Mouse (Mus musculus) spleen, adult 18-20 months (tissue): ENCODE data around the gene Ybx2.
"Not testable (repeated sequence)": the region's sequence is repeated elsewhere in the genome, so short reads cannot be mapped to it uniquely, and the experiment has no call there.

Source experiments
- DNase-seq, 2 experiments: peaks; one replicate each; pipeline ENCODE4 v3.0.0; 2022; ENCODE audit warnings: mixed read lengths in 2 of 2

The Ybx2 gene

GRCm38 (mm10) chr11:69936714-69937347 is 1.2 kb downstream of the Ybx2 start:
- no peak for DNase-seq

DNA sequence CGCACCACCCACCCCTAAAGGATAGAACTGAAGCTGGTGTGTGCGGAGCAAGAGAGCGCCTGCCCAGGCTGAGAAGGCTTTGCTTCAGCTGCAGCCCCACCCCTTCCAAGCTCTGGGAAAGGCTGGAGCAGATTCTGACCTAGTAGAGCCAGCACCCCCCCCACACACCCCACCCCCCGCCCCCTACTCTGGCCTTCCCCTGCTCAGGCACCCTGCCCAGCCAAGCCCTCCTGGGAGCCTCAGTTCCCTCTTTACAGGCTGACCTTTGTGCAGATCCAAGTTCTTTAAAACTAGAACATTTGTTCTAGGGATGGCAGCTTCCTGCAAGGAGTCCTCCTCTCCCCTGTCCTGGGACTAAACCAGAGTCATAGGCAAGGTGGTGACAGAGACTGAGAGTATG is 1.8 kb downstream of the Ybx2 start:
- DNase-seq: no peak

DNA sequence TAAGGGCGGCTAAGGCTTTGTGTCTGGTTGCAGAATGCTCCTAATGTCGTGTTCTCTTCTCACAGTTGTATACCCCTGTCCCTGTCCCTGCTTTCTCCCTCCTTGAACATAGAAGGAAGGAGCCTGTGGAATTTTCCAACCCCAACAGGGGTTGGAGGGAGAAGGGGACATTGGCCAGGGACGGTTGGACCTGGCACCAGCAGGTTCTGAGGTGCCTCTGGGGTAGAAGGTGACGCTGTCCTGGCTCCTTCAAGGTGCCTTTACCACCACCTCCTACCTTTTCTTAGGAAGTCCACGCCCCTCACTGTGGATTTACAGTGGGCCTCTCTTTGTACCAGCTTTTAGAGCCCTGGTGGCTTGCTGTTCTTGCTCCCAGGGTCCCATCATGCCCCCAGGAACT is 2.2 kb downstream of the Ybx2 start:
- DNase-seq: no peak

DNA sequence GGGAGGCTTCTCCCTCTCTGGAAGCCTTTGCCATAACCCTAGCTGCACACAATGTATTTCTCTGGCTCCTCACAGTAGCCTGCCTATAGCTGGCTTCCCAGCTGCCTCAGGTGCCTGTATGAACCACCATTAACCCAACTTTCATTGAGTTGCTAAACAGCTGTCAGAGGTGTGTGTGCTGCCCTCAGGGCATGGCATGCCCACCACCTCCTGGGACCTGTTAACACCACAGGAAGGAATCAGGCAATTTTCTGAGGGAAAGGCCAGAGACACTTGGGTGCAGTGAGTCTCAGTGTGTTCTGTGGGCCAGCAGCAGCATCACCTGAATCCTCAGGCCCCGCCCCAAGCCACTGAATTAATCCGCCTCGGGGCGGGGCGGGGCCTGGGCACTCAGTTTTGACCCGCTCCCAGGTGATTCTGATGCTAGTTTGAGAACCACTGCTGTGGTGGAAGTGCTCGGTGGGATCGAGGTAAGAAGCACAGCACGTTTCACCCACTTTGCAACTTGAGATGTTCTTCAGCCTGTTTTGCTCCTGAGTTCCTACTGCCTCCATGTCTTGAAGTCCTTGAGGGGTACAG is 2.9 kb downstream of the Ybx2 start:
- DNase-seq: no peak

DNA sequence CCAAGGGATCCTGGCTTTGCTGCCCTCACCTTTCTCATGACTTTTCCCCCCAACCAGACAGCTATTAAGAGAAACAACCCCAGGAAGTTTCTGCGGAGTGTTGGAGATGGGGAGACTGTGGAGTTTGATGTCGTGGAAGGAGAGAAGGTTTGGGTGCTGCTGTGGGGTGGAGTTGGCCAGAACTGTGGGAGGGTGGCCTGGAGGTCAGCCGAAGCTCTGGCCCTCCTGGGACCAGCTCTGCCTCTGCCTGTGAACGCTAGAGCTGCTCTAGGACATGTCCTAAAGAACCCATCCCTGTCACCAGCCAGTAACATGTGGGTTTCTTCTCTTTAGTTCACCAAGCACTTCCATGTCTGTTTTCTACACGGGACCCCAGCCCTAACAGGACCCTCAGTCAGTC is 3.6 kb downstream of the Ybx2 start:
- no peak for DNase-seq

DNA sequence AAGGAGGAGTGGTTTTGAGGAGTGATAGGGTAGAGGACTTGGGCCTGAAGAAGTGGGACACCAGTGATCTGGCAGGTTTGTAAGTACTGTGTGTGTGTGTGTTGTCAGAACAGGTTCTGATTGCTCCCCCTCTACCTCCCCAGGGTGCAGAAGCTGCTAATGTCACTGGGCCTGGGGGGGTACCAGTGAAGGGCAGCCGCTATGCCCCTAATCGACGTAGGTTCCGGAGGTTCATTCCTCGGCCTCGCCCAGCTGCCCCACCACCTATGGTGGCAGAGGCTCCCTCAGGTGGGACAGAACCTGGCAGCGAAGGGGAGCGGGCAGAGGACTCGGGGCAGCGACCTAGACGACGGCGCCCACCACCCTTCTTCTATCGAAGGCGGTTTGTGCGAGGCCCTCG is 4.1 kb downstream of the Ybx2 start:
- DNase-seq: no peak

DNA sequence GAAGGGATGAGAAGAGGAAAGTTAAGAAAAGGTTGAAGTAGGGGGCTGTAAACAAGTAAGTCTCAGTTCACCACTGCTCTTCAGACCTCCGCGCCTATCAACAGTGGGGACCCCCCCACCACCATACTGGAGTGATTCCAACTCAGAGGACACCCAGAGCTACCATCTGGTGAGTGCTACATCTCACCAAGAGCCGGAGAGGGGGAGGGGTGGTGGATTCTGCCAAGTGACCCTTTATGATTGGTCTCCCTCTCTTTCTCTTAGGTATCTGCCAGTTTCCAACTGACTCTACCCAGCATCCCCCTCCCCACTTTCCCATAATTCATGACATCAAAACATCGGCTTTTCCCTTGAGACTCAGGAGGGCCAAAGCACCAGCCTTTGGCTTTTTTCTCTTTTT is 5.4 kb downstream of the Ybx2 start:
- DNase-seq: no peak

DNA sequence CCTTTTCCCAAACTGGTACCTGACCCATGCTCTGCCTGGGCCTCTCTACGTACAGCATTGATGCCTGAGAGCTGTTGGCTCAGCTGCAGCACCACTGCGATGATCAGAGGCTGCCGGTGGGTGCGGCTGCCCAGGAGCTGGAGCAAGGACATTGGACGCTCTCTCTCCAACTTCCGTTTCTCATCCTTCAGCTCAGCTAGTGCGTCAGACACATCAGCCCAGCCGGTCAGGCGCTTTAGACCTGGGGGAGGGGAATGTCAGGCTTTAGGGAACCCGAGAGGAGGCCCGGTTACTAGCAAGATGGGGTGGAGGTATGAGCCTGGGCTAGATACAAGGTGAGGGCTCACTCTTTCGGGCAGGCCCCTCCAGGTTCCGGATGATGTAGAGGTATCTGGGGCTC is 9.6 kb downstream of the Ybx2 start:
- no peak for DNase-seq

DNA sequence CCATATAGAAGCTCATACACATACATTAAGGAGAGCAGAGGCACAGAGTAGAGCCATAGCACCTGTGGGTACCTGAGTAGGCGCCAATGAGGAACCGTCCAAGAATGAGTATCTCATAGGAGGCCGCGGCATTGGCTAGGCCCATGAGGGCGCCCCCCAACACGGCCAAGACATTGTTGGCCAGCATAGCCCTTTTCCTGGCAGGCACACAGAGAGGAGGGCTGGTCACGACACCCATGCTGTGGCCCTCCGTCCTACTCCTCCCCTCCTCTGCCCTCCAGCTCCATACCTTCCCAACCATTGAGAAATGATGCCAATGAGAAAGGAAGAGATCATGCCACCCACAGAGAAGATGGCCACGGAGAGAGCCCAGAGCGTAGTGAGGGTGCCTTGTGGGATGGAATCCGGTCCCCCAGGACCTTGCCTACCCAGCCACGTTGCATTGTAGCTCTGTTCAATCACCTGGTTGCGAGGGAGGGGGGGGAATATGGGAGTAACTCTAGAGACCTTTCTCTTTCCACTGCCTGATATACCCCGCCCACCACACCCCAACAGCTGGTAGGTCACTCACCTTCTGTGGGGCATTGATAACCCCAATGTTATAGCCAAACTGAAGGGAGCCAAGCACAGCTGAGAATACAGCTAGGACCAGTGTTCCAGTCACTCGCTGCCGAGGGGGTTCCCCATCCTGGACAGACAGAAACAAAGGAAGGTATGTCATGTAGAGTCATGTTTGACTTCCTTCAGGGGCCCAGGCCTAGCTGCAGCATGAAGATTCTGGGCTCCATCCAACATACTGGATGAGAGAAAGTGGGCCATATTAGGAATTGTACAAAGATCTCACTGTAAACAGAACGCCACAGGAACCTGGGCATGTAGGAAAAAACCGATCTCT is 10.6 kb downstream of the Ybx2 start:
- DNase-seq: no peak

GRCm38 (mm10) chr11:69947337-69948065 is 11.9 kb downstream of the Ybx2 start:
- no peak for DNase-seq

DNA sequence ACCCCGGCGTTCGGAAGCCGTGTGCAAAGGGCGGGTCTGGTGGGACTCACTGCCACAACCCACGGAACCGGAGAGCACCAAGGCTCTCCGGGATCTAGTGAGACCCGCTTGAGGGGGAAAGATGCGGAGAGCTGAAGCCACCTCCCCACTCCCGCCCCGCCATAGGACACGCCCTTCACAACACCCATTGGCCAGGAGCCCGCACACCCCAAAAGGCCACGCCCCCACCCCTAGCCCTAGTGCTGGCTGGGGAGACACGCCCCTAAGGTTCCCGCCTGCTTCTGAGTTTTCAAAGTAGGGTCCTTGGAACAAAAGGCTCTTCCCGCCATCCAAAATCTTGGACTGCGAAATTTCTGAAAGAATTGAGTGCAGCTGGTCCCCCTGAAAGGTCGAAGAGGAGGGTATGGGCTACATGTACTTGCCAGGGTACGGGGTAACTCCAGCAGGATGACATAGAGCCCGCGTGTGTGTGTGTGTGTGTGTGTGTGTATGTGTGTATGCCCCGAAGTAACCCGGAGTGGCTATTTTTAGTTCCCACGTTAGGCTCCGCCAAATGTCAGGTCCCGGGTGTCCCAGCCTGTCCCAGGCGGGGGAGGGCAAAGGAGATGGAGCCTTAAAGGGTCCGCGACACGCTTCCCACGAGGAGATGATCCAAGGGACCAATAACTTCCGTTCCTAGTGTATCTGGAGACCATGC is 12.6 kb downstream of the Ybx2 start, which contains the start of gene Slc2a4:
Gene Slc2a4, minus strand, starts transcription at position 123 of the 697 bp plus-strand sequence.
- DNase-seq: peak; percentile 74 to 80

- peak; percentile 67 to 85 for DNase-seq
Measured at GRCm38 (mm10) chr11:69948763-69949150, 13.2 kb downstream of the Ybx2 start.

DNA sequence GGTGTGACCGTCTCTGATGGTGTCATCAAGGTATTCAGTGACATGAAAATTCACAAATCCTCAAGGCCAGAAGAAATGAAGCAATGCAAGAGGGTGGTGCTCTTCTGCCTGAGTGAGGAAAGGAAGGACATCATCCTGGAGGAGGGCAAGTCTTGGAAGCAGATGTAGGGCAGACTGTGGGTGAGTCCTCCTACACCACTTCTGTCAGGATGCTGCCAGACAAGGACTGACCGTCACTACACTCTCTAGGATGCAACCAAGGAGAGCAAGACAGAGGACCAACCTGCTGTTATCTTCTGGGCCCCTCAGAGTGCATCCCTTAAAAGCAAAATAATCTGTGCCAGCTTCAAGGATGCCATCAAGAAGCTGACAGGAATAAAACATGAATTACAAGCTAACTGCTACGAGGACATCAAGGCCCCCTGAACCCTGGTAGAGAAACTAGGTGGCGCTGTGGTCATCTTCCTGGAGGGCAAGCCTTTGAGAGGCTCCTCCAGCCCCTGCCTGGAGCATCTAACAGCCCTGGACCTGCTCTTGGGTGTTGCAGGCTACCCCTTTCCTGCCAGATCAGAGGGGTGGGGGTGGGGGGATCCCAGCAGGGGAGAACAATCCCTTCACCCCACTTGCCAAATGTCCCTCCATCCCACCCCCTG is 15.3 kb downstream of the Ybx2 start:
- DNase-seq: no peak

DNA sequence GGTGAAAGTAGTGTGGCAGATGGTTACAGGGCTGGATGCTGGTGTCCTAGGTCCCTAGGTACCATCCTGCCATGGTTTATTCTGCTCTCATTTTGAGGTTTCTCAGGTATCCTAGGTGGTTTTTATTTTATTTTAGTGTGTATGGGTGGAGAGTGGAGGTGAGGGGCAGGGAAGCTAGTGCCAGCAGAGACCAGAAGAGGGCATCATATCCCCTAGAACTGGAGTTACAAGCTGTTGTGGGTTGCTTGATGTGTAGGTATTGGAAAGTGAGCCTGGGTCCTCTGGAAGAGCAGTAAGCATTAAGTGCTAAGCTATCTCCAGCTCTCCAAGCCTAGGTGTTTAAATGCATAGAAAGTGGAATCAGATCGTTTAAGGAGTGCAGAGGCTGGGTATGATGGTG is 16.7 kb downstream of the Ybx2 start:
- no peak for DNase-seq

DNA sequence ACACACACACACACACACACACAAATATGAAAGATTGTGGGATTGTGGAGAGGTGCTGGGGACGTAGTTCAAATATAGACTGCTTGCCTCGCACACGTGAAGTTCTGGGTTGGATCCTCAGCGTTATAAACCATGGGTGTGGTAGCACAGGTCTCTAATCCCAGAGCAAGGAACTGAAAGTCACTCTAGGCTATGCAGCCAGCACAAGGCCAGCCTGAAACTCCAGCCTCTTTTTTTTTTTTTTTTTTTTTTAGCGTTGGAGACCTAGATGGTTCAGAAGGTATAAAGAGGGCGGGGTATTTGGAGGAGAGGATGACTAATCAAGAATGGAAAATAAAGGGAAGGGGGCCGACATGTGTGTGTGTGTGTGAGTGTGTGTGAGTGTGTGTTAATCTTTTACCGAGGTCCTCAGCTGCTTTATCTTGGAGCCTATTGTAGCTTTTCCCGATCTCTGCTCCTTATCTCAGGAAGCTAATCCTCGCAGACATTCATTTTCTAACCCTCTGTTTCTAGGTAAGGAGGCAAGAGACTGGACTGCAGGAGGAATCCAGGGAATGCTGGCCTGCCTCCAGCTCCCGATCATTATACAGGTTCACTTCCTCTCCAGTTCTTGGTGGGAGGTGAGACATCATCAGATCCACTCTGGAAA is 17.8 kb downstream of the Ybx2 start:
- DNase-seq: no peak

- not testable (repeated sequence) for DNase-seq
Measured at GRCm38 (mm10) chr11:69955618-69956017, 20.0 kb downstream of the Ybx2 start.

- DNase-seq: no peak
Measured at GRCm38 (mm10) chr11:69956218-69956617, 20.6 kb downstream of the Ybx2 start.

GRCm38 (mm10) chr11:69960616-69961015 is 25.0 kb downstream of the Ybx2 start:
- DNase-seq: no peak

DNA sequence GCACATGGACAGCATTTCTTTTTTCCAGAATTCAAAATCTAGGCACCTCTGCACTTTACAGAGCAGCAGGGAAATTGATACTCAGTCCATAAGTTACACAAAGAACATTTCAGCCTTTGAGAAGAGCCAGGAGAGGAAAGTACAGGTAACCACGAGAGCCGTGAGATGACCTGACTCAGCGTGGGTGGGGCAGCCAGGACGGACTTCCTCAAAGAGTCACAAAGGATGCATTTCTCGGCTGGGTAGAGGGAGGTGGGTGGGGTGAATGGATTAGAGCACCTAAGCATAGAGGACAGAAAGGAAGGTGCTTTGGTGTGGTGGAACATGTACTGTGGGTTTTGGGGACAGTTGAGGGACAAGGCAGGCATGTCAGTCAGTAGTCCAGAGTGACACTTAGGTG is 26.2 kb downstream of the Ybx2 start:
- DNase-seq: no peak

- DNase-seq: no peak
Measured at GRCm38 (mm10) chr11:69964650-69965270, 29.2 kb downstream of the Ybx2 start, which contains the start of gene Cldn7. Gene Cldn7 (plus strand): TSS chr11:69964779.
